Mouse (Mus musculus) heart, adult 2 months (tissue): ENCODE data around the gene Kcnb1. TPM values are rescaled to one million over a fixed set of nuclear protein-coding genes. Genes with fewer than 3 reads are reported as not detected.

Experiments used
- DNase-seq, 2 experiments: peaks; one replicate each; pipeline ENCODE4 v3.0.0; 2021
- H3K27ac ChIP-seq: fragments of 200-600 bp; 2 replicates; pipeline ENCODE4 v1.8.1; 2022
- H3K27me3 ChIP-seq: fragments of 200-500 bp; 2 replicates; pipeline ENCODE4 v1.6.1; 2012; ENCODE audit warnings: mild to moderate bottlenecking, low read length, inconsistent platforms, mixed read lengths; ENCODE audit not compliant: control insufficient read depth, insufficient read depth
- H3K36me3 ChIP-seq: fragments of 200-500 bp; 2 replicates; pipeline ENCODE4 v1.6.1; 2012; ENCODE audit warnings: low read length, inconsistent platforms; ENCODE audit not compliant: control insufficient read depth, insufficient read depth
- H3K4me1 ChIP-seq: fragments of 200-500 bp; 2 replicates; pipeline ENCODE4 v1.6.1; 2011; ENCODE audit warnings: low read length; ENCODE audit not compliant: control insufficient read depth, insufficient read depth
- H3K4me3 ChIP-seq: fragments of 200-600 bp; 2 replicates; pipeline ENCODE4 v1.8.1; 2022
- H3K79me2 ChIP-seq: fragments of 200-500 bp; replicated peaks from 2 replicates; pipeline ENCODE4 v1.6.1; 2012; ENCODE audit warnings: mild to moderate bottlenecking, inconsistent platforms, low read length, moderate library complexity, mixed read lengths; ENCODE audit not compliant: control insufficient read depth, insufficient read depth
- H3K9ac ChIP-seq: fragments of 200-500 bp; 2 replicates; pipeline ENCODE4 v1.6.1; 2012; ENCODE audit warnings: low read depth, mild to moderate bottlenecking, control low read depth, inconsistent platforms, low read length, mixed read lengths
- CTCF ChIP-seq: fragments of 200-600 bp; IDR thresholded peaks from 2 replicates; pipeline ENCODE4 v1.8.1; 2022; ENCODE audit warnings: antibody characterized with exemption, mild to moderate bottlenecking, moderate library complexity
- EP300 ChIP-seq: fragments of 200-500 bp; IDR thresholded peaks from 2 replicates; pipeline ENCODE4 v1.6.1; 2011; ENCODE audit warnings: low read depth, low read length, control low read depth; ENCODE audit not compliant: insufficient read depth
- POLR2A ChIP-seq: fragments of 200-500 bp; IDR thresholded peaks from 2 replicates; pipeline ENCODE4 v1.6.1; 2011; ENCODE audit warnings: mild to moderate bottlenecking, low read depth, low read length, control low read depth; ENCODE audit not compliant: insufficient read depth
- WGBS: fragments of 180-500 bp; shearing (Covaris S2); methylation state at CpG from one replicate; pipeline ENCODE4 v1.1.7; 2018; 5-methylcytosine and 5-hydroxymethylcytosine counted together
- intact Hi-C: fragments of 180-260 bp; cut with DNase I; formaldehyde crosslinking; loops from one replicate; pipeline ENCODE4 v1.15.1; 2025
- polyA plus RNA-seq: library from polyadenylated mRNA; depleted of rRNA; stranded (reverse); fragments of >200 nt; gene quantifications from 2 replicates; pipeline ENCODE4 v1.2.3, GENCODE M21; 2012
- total RNA-seq, 2 experiments: library from RNA; stranded (reverse); gene quantifications; 2 replicates each; pipeline ENCODE4 v1.2.3; 2021

Gene Kcnb1
- total and polyA plus RNA-seq, 3 experiments, result 17.2 to 38.8 (median 32.8) TPM

GRCm38 (mm10) chr2:167080387-167080786 lies 109.6 kb downstream of the Kcnb1 start:
- no peak for TF ChIP-seq POLR2A
- no peak for TF ChIP-seq CTCF
- TF ChIP-seq EP300, result no peak
- no peak for DNase-seq
- H3K79me2 ChIP-seq, result no peaks in the 10 kb centered on the region

GRCm38 (mm10) chr2:167079535-167080257 lies 110.3 kb downstream of the Kcnb1 start:
- WGBS, result 42% methylated on average over 18 of the region's 18 CpGs
- peak; percentile 69 to 84 for DNase-seq
- Histone ChIP-seq H3K4me1 (peaks cover 8% of the 10 kb centered on the region), H3K27ac (peak overlapping the region; percentile 57), H3K4me3 (no peak overlapping the region), H3K79me2 (no peaks in the 10 kb centered on the region), H3K27me3 (no peaks in the 10 kb centered on the region), H3K36me3 (no peaks in the 10 kb centered on the region; the same call in 1 of the 2 replicates), H3K9ac (no peak overlapping the region)
- TF ChIP-seq EP300 (0 out of 2 replicates have a peak, but pooled peaks have one; percentile 34), POLR2A (no peak)
- intact Hi-C loops, result no loop called here

More at GRCm38 (mm10) chr2:167080387-167080786, 109.6 kb downstream of the Kcnb1 start:
- no peak overlapping the region for H3K9ac ChIP-seq
- no peaks in the 10 kb centered on the region; the same call in 1 of the 2 replicates for H3K36me3 ChIP-seq
- no peaks in the 10 kb centered on the region for H3K27me3 ChIP-seq
- 93% methylated on average over 3 of the region's 3 CpGs for WGBS
- H3K27ac ChIP-seq, result peak overlapping the region; percentile 57
- peaks cover 8% of the 10 kb centered on the region for H3K4me1 ChIP-seq
- no peak overlapping the region for H3K4me3 ChIP-seq
- intact Hi-C loops, result no loop called here

DNA sequence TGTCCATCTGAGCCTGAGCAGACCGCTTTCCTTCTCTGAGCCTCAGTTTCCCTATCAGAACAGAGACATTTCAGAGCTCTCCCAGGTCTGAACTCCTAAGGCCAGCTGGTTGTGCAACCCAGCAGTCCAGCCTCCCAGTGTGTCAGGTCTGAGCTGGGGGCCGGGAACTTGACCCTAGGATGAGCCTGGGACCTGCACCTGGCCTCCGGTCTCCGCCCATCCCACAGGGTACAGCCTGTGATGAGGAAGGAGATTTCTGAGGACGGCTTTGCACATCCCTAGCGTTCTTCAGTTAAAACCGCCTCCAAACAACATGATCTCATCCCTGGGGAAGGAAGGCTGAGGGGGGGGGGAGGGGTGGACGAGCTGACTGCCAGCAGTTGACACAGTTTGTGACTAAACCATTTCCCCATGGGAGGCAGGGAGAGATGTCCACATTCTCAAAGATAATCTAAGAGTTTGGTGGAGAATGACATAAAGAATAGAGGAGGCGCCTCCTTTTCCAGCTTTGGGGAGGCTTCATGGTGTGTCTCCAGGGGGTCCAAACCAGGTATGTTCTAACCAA lies 110.9 kb downstream of the Kcnb1 start:
- Histone ChIP-seq H3K4me3 (no peak overlapping the region), H3K4me1 (peaks cover 8% of the 10 kb centered on the region), H3K9ac (no peak overlapping the region), H3K79me2 (no peaks in the 10 kb centered on the region), H3K27ac (peak overlapping the region; percentile 1), H3K27me3 (no peaks in the 10 kb centered on the region), H3K36me3 (no peaks in the 10 kb centered on the region; the same call in 1 of the 2 replicates)
- 31% methylated on average over 9 of the region's 9 CpGs for WGBS
- peak in 1 of 2 experiments; percentile 31 for DNase-seq
- TF ChIP-seq POLR2A, result no peak
- TF ChIP-seq CTCF, result no peak
- TF ChIP-seq EP300, result no peak
- intact Hi-C loops, result no loop called here

DNA sequence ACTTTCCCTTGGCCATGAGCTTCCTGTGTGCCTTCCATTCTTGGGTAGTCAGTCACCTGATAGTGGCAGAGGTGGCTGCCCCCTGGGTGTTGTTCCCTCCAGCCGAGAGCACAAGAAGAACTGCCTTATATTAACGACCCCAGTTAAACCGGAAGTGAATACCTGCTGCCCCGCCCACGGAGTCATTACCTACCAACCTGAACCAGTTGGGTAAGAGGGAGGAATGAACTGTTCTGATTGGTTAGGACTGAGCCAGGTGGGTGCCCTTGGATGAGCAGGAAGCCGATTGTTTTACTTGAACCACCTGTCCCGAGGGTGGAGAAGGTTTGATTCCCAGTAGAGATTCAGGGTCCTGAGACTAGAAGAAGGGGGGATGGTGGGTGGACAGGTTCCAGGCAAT lies 111.5 kb downstream of the Kcnb1 start:
- TF ChIP-seq POLR2A, result no peak
- no peak for TF ChIP-seq EP300
- no peak for TF ChIP-seq CTCF
- no peak for DNase-seq
- no peaks in the 10 kb centered on the region for H3K79me2 ChIP-seq
- peaks cover 8% of the 10 kb centered on the region for H3K4me1 ChIP-seq
- H3K27me3 ChIP-seq, result no peaks in the 10 kb centered on the region
- no peaks in the 10 kb centered on the region; the same call in 1 of the 2 replicates for H3K36me3 ChIP-seq
- intact Hi-C loops, result no loop called here
- no peak overlapping the region for H3K9ac ChIP-seq
- H3K27ac ChIP-seq, result no peak overlapping the region
- no peak overlapping the region for H3K4me3 ChIP-seq
- 42% methylated on average over 7 of the region's 7 CpGs for WGBS

DNA sequence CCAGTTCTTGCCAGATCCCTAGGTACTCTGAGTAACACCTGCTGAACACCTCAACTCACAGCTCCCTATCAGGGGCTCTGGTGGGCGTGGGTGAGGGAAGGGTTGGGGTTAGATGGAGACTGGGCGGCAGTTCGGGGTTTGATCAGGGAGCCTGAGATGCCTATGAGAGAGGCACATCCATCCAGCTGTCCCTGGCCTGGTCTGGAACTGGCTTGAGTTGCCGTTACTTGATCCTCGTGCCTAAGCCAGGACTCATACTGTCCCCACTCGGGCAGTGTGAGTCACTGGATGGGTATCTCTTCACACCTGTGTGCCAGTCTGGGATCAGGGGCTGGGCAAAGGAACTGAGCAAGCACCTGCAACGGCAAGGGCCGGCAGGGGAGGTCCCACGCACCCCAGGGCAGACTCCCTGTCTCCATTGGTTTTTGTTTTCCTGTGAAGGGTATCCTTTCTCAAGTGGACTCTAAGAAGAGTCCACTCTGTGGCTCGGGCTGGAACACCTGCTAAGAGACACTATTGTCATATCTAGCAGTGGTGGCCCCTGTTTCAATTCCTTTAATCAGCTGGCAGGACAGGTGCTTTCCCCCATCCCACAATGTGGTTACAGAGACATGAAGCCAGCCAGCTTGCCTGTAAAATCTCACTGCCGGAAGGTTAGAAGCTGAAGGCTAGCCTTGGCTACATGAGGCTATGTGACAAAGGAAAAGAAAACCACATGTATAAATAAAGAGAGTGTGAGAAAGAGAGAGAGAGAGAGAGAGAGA lies 112.6 kb downstream of the Kcnb1 start:
- 84% methylated on average over 11 of the region's 11 CpGs for WGBS
- Histone ChIP-seq H3K79me2 (no peaks in the 10 kb centered on the region), H3K27me3 (no peaks in the 10 kb centered on the region), H3K27ac (no peak overlapping the region), H3K9ac (no peak overlapping the region), H3K4me1 (peaks cover 8% of the 10 kb centered on the region), H3K4me3 (no peak overlapping the region), H3K36me3 (no peaks in the 10 kb centered on the region; the same call in 1 of the 2 replicates)
- DNase-seq, result no peak
- no peak for TF ChIP-seq CTCF
- TF ChIP-seq EP300, result no peak
- no peak for TF ChIP-seq POLR2A
- intact Hi-C loops, result no loop called here
